Mouse (Mus musculus) layer of hippocampus, adult 9-10 months (tissue): ENCODE measurements at regions not wholly inside any gene's neighbourhood (a gene's known extent, or its start where the extent isn't known, plus 50 kb on each side); places are given as distances from the start of the nearest gene placed in this dataset.

Experiments
- DNase-seq: peaks from one replicate; pipeline ENCODE4 v3.0.0; 2022; ENCODE audit warnings: low spot score

- peak; percentile 20 for DNase-seq
These were observed 59.3 kb downstream of the Trap1a start for GRCm38 (mm10) chrX:139392777-139393176.

- DNase-seq = peak; percentile 53
These were observed 63.5 kb upstream of the D330045A20Rik start for GRCm38 (mm10) chrX:139416701-139417100.

GRCm38 (mm10) chrX:139419867-139420266, 60.3 kb upstream of the D330045A20Rik start:
- DNase-seq = no peak

GRCm38 (mm10) chrX:139424307-139424706, 55.9 kb upstream of the D330045A20Rik start:
- no peak for DNase-seq
